Mouse (Mus musculus) hematopoietic stem cell, adult 5-6 weeks (primary cell): ENCODE data around the gene Eif3l. TPM values are rescaled to one million over a fixed set of nuclear protein-coding genes. Genes with fewer than 3 reads are reported as not detected.
"Not testable (repeated sequence)": the region's sequence is repeated elsewhere in the genome, so short reads cannot be mapped to it uniquely, and the experiment has no call there.

ENCODE experiments used
- ATAC-seq, 2 experiments: fragments of 125-278 bp in 1 of 2; replicated peaks in 1 of 2; 2 replicates each; pipeline ENCODE4 v1.8.0; 2016 to 2017; ENCODE audit warnings: inconsistent platforms in 2 of 2, mild to moderate bottlenecking in 2 of 2, moderate number of reproducible peaks in 2 of 2, low read depth in 1 of 2, moderate TSS enrichment in 1 of 2; ENCODE audit not compliant: low FRiP score in 2 of 2, poor library complexity in 2 of 2, severe bottlenecking in 2 of 2, insufficient read depth in 1 of 2, low TSS enrichment in 1 of 2
- total RNA-seq: library from RNA; stranded (forward); fragments of 172-1452, 232-1000 nt; gene quantifications from 2 replicates; pipeline ENCODE4 v1.2.3, GENCODE M21; 2017

Eif3l gene
- 204 and 224 TPM in 2 replicates for total RNA-seq

GRCm38 (mm10) chr15:79074913-79075532 is at the start of gene Eif3l:
TSS of gene Eif3l (plus strand) at chr15:79075179.
- peak; percentile 89 to 91 for ATAC-seq

DNA sequence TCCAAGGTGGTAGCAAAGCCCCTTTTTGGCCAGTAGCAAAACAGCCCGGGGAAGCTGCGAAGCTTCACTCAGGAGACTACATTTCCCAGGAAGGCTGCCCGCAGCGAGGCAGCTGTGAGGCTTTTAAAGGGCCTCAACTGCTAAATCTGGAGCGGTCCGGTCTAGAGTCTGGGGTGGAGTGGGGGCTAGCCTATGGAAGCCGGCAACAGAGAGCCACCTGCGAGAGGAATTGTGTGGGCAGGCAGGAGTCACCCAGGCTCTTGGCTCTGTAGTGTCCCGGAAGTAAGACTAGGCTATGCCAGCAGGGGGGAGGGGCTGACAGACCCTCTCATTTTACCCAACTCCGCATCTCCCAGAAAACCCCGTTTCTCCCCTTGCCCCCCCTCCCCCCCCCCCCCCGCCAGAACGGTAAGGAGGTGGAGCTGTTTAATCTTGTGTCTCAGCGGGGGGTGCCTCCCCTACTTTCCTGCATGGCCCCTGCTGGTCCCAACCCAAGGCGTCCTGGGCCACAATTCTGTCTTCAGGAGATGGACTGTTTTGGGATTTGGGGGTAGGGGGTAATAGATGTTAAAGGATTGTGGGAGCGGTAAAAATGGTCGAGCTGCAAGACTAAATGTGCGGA is 49.2 kb upstream of the Eif3l start:
- ATAC-seq: no peak

- no peak for ATAC-seq
These were observed 48.3 kb upstream of the Eif3l start for GRCm38 (mm10) chr15:79026511-79027290.

DNA sequence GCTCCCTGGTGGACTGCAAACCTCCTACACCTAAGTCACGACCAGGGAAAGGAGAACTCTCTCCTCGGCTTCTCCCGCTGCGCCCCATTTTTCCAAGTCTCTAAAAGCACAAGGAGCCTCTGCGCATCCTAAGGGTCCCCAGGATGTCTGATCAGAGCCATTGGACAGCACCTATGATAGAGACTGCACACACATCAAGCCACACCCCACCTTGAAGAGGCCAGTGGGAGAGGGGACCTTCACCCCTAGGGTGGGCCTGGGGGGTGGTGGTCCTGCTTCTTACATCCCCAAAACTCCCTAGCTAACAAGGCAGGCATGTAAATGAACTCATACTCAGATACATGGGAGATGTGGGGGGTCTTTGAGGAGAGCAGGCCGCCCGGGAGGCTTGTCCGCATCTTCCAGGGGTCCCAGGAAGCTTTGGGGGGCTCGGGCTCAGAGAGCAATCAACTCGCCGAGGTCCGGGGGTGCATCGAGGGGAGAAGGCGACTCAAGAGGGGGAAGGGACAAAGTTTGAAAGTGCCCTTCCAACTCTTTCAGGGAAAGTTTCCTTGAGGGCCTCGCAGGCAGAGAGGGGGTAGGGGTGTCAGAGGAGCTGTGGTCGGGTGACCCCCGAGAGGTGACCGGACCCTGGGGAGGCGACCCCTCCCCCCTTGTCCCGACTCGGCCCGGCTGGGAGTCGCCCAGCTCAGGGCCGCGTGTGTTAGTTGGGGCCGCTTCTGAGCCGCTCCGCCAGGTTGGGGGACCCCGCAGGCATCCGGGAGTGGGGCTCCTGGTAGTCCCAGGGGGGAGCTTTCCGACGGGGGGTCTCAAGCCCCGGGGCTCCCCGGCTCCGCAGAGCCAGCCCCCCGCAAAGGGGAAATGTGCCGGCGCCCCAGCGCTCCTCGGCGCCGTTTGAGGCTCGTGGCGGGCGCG is 47.4 kb upstream of the Eif3l start:
- ATAC-seq: no peak

- peak; percentile 54 to 61 for ATAC-seq
These were observed 46.7 kb upstream of the Eif3l start, which contains the start of gene H1f0 for GRCm38 (mm10) chr15:79028237-79028738. TSS of gene H1f0 (plus strand) at chr15:79028450.

- ATAC-seq: no peak
These were observed 46.0 kb upstream of the Eif3l start for GRCm38 (mm10) chr15:79028823-79029484.

- no peak for ATAC-seq
These were observed 45.3 kb upstream of the Eif3l start for GRCm38 (mm10) chr15:79029519-79030241.

GRCm38 (mm10) chr15:79030551-79031435 is 44.2 kb upstream of the Eif3l start:
- ATAC-seq: peak; percentile 79 to 85

DNA sequence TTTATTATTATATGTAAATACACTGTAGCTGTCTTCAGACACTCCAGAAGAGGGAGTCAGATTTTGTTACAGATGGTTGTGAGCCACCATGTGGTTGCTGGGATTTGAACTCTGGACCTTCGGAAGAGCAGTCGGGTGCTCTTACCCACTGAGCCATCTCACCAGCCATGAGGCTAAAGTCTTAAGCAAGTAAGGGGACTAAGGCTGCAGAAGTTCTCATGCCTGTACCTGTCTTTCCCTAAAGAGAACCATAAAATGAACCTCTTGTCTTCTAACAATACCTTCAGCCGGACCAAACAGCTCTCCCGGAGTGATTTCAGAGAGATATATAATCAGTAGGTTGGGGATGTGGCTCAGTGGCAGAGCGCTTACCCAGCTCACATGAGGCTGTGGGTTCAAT is 43.1 kb upstream of the Eif3l start:
- ATAC-seq: not testable (repeated sequence)

DNA sequence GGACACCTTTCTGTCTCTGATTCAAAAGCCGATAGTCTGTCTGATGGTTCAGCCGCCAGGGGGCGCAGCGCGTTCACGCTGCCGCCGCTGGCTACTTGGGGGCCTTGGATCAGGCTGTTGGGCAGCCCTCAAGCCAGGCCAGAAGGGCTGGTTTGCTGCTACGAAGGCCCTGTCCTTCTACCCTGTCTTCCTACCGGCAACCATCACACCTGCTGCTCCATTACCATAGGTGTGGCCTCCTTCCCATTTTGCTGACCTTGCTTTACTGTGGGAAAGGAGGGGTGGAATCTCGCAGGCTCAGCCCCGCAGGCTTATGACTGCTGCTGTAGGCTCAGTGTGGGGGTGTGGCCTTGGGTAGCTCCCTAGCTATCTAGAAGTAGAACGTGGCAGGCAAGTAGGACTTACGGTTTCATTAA is 37.1 kb upstream of the Eif3l start:
- peak; percentile 22 to 29; a peak in 2 of 4 replicates for ATAC-seq

DNA sequence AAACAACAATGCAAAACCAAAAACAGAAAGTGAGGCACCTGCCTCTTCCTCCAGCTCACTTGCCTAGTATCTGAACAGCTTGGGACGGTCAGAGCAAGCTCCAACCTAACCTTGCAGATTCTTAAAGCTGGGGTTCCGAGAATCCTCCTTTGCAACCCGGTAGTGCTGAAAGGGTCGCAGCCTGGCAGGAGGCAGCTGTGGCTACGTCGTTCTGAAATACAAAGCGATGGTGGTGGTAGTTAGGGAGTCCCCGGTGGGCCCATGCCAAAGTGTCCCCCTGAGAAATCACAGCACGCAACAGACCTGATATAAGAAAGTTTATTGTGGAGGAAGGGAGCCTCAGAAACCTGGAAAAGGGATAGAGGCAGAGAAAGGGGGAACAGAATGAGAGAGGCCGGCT is 36.6 kb upstream of the Eif3l start:
- no peak for ATAC-seq

DNA sequence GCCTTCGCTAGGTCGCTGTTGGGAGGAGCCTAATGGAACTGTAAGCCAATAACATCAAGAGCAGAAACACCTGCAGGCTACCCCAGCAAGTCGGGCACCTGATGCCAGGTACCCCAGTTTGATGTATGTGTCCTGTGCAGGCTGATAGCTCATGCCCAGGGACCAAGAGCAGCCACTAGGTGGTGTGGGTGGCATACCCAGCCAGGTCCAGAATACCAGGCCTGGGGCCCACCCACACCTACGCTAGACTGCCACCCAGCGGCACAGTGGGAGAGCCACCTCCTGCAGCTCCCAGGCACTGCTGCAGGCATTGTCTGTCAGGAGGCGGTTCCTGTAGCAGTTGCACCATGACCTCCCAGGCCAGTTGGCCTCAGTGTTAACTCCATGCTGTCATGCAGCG is 36.1 kb upstream of the Eif3l start:
- peak; percentile 93 to 97 for ATAC-seq

- peak; percentile 40 to 46; a peak in 3 of 4 replicates for ATAC-seq
These were observed 34.2 kb upstream of the Eif3l start for GRCm38 (mm10) chr15:79040501-79041416.

- no peak for ATAC-seq
These were observed 33.4 kb upstream of the Eif3l start, which contains the start of gene Galr3 for GRCm38 (mm10) chr15:79041585-79041984. TSS of gene Galr3 (plus strand) at chr15:79041885.
